Mouse (Mus musculus) megakaryocyte, embryonic 14.5 days (primary cell): Measurements from ENCODE around the gene Pik3ap1.

Source experiments
- FLI1 ChIP-seq: IDR thresholded peaks from 2 replicates; pipeline ENCODE4 v1.6.1; 2012; ENCODE audit warnings: low read length, inconsistent platforms, mixed read lengths
- GATA1 ChIP-seq: IDR thresholded peaks from 3 replicates; pipeline ENCODE4 v1.6.1; 2012; ENCODE audit warnings: mixed read lengths, low read length, inconsistent platforms, borderline replicate concordance

- no peak for TF ChIP-seq GATA1
- no peak for TF ChIP-seq FLI1
These were observed 96.3 kb downstream of the Pik3ap1 start for GRCm38 (mm10) chr19:41288568-41288967.
